20 mouse cellular contexts compared by ENCODE assay signal in the genomic region with DNA sequence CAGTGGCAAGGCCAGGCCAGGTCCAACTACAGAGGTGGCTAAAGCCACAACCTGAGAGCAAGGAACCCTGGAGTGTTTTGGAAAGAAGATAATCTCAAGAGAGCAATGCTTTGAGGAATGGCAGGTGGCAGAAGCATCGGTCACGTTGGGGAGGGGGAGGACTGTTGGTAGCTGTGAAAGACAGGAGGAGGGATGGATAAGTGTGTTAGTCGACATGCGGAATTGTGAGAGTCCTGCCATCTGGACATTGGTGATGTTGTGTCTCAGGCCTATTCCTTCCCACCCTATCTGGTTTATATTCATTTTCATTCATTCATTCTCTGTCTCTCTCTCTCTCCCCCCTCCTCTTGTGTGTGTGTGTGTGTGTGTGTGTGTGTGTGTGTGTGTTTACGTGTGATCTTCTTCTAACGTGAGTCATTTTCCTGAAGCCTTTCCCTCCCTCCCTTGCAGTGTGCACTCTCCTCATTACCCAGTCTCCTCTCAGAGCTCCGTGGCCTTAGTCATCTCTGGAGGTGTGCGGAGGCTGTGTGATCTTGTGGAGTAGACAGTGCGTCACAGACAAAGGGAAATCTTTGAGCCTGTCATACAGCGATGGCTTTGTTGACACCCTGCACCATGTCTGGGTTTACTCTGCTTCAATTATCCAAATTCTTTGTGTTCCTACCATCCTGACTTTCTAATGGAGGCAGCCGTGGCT. TPM values are rescaled to one million over a fixed set of nuclear protein-coding genes. Genes with fewer than 3 reads are reported as not detected.
DNase-seq lines count a peak whose midpoint lies in the region; ATAC-seq lines count a peak whose summit lies in the region.
"Had no signal": no experiment of that assay in that cellular context is flagged by ENCODE, and none has a peak within 500 bp of the region (broad histone marks: within the 10 kb centered on the region; RNA-seq: fewer than 3 reads in every experiment).

No protein-coding gene starts in this region.

- DNase-seq in frontal cortex, postnatal 10 days (ENCODE audit: low spot score in 2 of 2): no peak
- DNase-seq in midbrain, embryonic 14.5 days: no peak
- peak; percentile 55 for DNase-seq in telencephalon, adult 2 months (ENCODE audit: low read depth, low spot score)
- no peak for DNase-seq in cerebellum, adult 11 months
- DNase-seq: adrenal gland, adult 2 months; cerebellum, postnatal 25 days; kidney, postnatal 4 days; layer of hippocampus, adult 9-11 months; liver, postnatal 0 days; lung, postnatal 10 days; thymus, adult 2 months had no signal

- no peaks in the 10 kb centered on the region for H3K4me1 ChIP-seq in midbrain, embryonic 16.5 days (ENCODE audit: control insufficient read depth, insufficient read depth, low read length)
- H3K4me1 ChIP-seq in midbrain, embryonic 14.5 days (ENCODE audit: control insufficient read depth, insufficient read depth, low read length): 0 out of 2 replicates have a peak, but pooled peaks cover 3% of the 10 kb centered on the region
- H3K4me1 ChIP-seq in forebrain, embryonic 16.5 days (replicated peaks; ENCODE audit: control insufficient read depth, insufficient read depth, low read length): peaks cover 8% of the 10 kb centered on the region
- H3K4me1 ChIP-seq: stomach, embryonic 15.5 days had no signal

- H3K36me3 ChIP-seq in midbrain, embryonic 16.5 days (ENCODE audit: control insufficient read depth, insufficient read depth, low read length): peaks cover 16% of the 10 kb centered on the region
- H3K36me3 ChIP-seq in midbrain, embryonic 14.5 days (ENCODE audit: control insufficient read depth, insufficient read depth, low read length): peaks cover 52% of the 10 kb centered on the region
- H3K36me3 ChIP-seq in forebrain, embryonic 16.5 days (ENCODE audit: control insufficient read depth, insufficient read depth): peaks cover 15% of the 10 kb centered on the region

- H3K9me3 ChIP-seq in midbrain, embryonic 16.5 days (replicated peaks; ENCODE audit: control insufficient read depth, low read length, poor library complexity, severe bottlenecking): no peaks in the 10 kb centered on the region
- no peaks in the 10 kb centered on the region for H3K9me3 ChIP-seq in midbrain, embryonic 14.5 days (ENCODE audit: control insufficient read depth, low read length)
- H3K9me3 ChIP-seq in forebrain, embryonic 16.5 days (ENCODE audit: control insufficient read depth, low read length): no peaks in the 10 kb centered on the region
- H3K9me3 ChIP-seq: heart, embryonic 10.5 days; hindbrain, embryonic 10.5 days; kidney, embryonic 15.5 days; stomach, embryonic 15.5 days had no signal

- H3K4me3 ChIP-seq in midbrain, embryonic 16.5 days (ENCODE audit: low read depth, low read length): no peak overlapping the region
- no peak overlapping the region for H3K4me3 ChIP-seq in midbrain, embryonic 14.5 days (replicated peaks; ENCODE audit: low read depth, low read length)
- H3K4me3 ChIP-seq in forebrain, embryonic 16.5 days (replicated peaks; ENCODE audit: low read length): no peak overlapping the region
- H3K4me3 ChIP-seq: heart, embryonic 10.5 days; hindbrain, embryonic 10.5 days; kidney, embryonic 15.5 days; stomach, embryonic 15.5 days had no signal

- 86% methylated on average over 11 of the region's 11 CpGs for WGBS in midbrain, embryonic 16.5 days
- WGBS in midbrain, embryonic 14.5 days: 91% methylated on average over 11 of the region's 11 CpGs
- WGBS in forebrain, embryonic 16.5 days: 62% methylated on average over 11 of the region's 11 CpGs

- H3K27me3 ChIP-seq in midbrain, embryonic 16.5 days (ENCODE audit: control insufficient read depth, insufficient read depth, low read depth, low read length): no peaks in the 10 kb centered on the region
- H3K27me3 ChIP-seq in midbrain, embryonic 14.5 days (ENCODE audit: control insufficient read depth, insufficient read depth, low read length): no peaks in the 10 kb centered on the region
- no peaks in the 10 kb centered on the region for H3K27me3 ChIP-seq in forebrain, embryonic 16.5 days (replicated peaks; ENCODE audit: control insufficient read depth, insufficient read depth, low read length)
- H3K27me3 ChIP-seq: kidney, embryonic 15.5 days; stomach, embryonic 15.5 days had no signal

- no peak overlapping the region for H3K27ac ChIP-seq in midbrain, embryonic 16.5 days (ENCODE audit: low read length)
- H3K27ac ChIP-seq in midbrain, embryonic 14.5 days (replicated peaks; ENCODE audit: low read depth, low read length): no peak overlapping the region
- peak overlapping the region; percentile 28; the same call in 1 of the 2 replicates for H3K27ac ChIP-seq in forebrain, embryonic 16.5 days (ENCODE audit: low read length)
- H3K27ac ChIP-seq: heart, embryonic 10.5 days; hindbrain, embryonic 10.5 days; hindbrain, postnatal 0 days; kidney, embryonic 15.5 days; stomach, embryonic 15.5 days had no signal

- no peak overlapping the region for H3K9ac ChIP-seq in midbrain, embryonic 16.5 days (ENCODE audit: low read depth, low read length)
- H3K9ac ChIP-seq in midbrain, embryonic 14.5 days (replicated peaks; ENCODE audit: low read length): no peak overlapping the region
- no peak overlapping the region for H3K9ac ChIP-seq in forebrain, embryonic 16.5 days (replicated peaks; ENCODE audit: low read depth, low read length)
- H3K9ac ChIP-seq: kidney, embryonic 15.5 days; liver, postnatal 0 days; stomach, embryonic 15.5 days had no signal

- H3K4me2 ChIP-seq in midbrain, embryonic 16.5 days (ENCODE audit: low read length): no peak overlapping the region
- no peak overlapping the region for H3K4me2 ChIP-seq in midbrain, embryonic 14.5 days (ENCODE audit: low read length)
- no peak overlapping the region for H3K4me2 ChIP-seq in forebrain, embryonic 16.5 days (ENCODE audit: low read length)
- H3K4me2 ChIP-seq: kidney, embryonic 15.5 days; stomach, embryonic 15.5 days had no signal

- ATAC-seq in frontal cortex, adult (ENCODE audit: low TSS enrichment): peak; percentile 91
- peak; percentile 53; the same call in 1 of the 2 replicates for ATAC-seq in midbrain, embryonic 16.5 days
- ATAC-seq in midbrain, embryonic 14.5 days (ENCODE audit: low FRiP score, low TSS enrichment): no peak
- ATAC-seq in forebrain, embryonic 16.5 days: peak; percentile 44
- ATAC-seq: hindbrain, postnatal 0 days; intestine, postnatal 0 days; liver, postnatal 0 days had no signal

RNA-seq across cellular contexts. Expression of a gene that starts 43.4 kb away (rescaled TPM):
- 102 and 113 TPM in 2 replicates for polyA plus RNA-seq in midbrain, embryonic 16.5 days (2015; fragmentation: Nextera tagmentation; extraction: Ambion mirVana)
- polyA plus RNA-seq in midbrain, embryonic 14.5 days (2014; fragmentation: Nextera tagmentation; extraction: Ambion mirVana): 83.6 and 101 TPM in 2 replicates
- polyA plus RNA-seq in forebrain, embryonic 16.5 days (2015; fragmentation: Nextera tagmentation; extraction: Ambion mirVana): 103 and 109 TPM in 2 replicates
